Mouse (Mus musculus) lung, embryonic 14.5 days (tissue): ENCODE measurements at regions not wholly inside any gene's neighbourhood (a gene's known extent, or its start where the extent isn't known, plus 50 kb on each side); places are given as distances from the start of the nearest gene placed in this dataset.

Experiments
- ATAC-seq: fragments of 200-750 bp; cut with Nextera tagmentation; 2 replicates; pipeline ENCODE4 v1.8.0; 2017; ENCODE audit warnings: mild to moderate bottlenecking, moderate TSS enrichment, moderate library complexity; ENCODE audit not compliant: insufficient read depth
- DNase-seq: peaks from one replicate; pipeline ENCODE4 v3.0.0-alpha.2; 2015
- H3K27ac ChIP-seq: fragments of 300-500 bp; sonication (generic); 2 replicates; pipeline ENCODE4 v1.5.1; 2014; ENCODE audit warnings: low read depth, mild to moderate bottlenecking, moderate library complexity
- H3K27me3 ChIP-seq: fragments of 300-500 bp; sonication (generic); 2 replicates; pipeline ENCODE4 v1.6.1; 2014; ENCODE audit warnings: low read length, control low read depth; ENCODE audit not compliant: insufficient read depth
- H3K36me3 ChIP-seq: fragments of 300-500 bp; sonication (generic); 2 replicates; pipeline ENCODE4 v1.6.1; 2014; ENCODE audit warnings: control low read depth; ENCODE audit not compliant: insufficient read depth
- H3K4me1 ChIP-seq: fragments of 300-500 bp; sonication (generic); 2 replicates; pipeline ENCODE4 v1.6.1; 2014; ENCODE audit warnings: antibody characterized with exemption, control low read depth; ENCODE audit not compliant: insufficient read depth
- H3K4me2 ChIP-seq: fragments of 300-500 bp; sonication (generic); 2 replicates; pipeline ENCODE4 v1.6.1; 2014; ENCODE audit warnings: mild to moderate bottlenecking
- H3K4me3 ChIP-seq: fragments of 300-500 bp; sonication (generic); 2 replicates; pipeline ENCODE4 v1.5.1; 2014; ENCODE audit warnings: low read depth, low read length
- H3K9ac ChIP-seq: fragments of 300-500 bp; sonication (generic); 2 replicates; pipeline ENCODE4 v1.6.1; 2014
- H3K9me3 ChIP-seq: fragments of 300-500 bp; sonication (generic); 2 replicates; pipeline ENCODE4 v1.6.1; 2016; ENCODE audit warnings: low read depth, low read length, control low read depth
- CTCF ChIP-seq: IDR thresholded peaks from 2 replicates; pipeline ENCODE4 v1.5.1; 2016; ENCODE audit warnings: antibody characterized with exemption, low read depth
- WGBS: fragments of 180-500 bp; shearing (Covaris S2); extraction: QIAGEN DNeasy Blood & Tissue Kit; methylation state at CpG from one replicate; pipeline ENCODE4 v1.1.7; 2014; 5-methylcytosine and 5-hydroxymethylcytosine counted together

DNA sequence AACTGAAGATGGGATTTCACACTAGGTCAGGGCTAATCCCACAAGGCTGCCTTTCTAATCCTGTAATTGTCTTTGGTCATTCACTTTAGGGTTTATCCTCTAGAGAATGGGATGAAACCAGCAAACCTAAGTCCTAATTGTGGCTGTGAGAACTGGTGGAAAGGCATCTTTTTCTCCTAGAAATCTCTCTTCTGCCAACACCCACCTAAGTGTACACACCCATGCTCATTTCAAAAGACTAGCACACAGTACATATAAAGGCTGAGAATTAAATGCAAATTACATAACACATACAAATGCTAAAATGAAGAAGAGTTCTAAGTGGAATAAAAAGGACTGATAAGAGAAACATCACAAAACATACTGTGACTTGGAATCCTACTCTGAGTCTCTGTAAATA lies 579.5 kb downstream of the Eepd1 start:
- TF ChIP-seq CTCF, result no peak
- Histone ChIP-seq H3K27ac (no peak overlapping the region), H3K4me2 (no peak overlapping the region), H3K9me3 (no peaks in the 10 kb centered on the region), H3K4me1 (no peaks in the 10 kb centered on the region), H3K36me3 (no peaks in the 10 kb centered on the region), H3K4me3 (no peak overlapping the region), H3K27me3 (no peaks in the 10 kb centered on the region), H3K9ac (no peak overlapping the region)
- DNase-seq (no peak), ATAC-seq (no peak)

DNA sequence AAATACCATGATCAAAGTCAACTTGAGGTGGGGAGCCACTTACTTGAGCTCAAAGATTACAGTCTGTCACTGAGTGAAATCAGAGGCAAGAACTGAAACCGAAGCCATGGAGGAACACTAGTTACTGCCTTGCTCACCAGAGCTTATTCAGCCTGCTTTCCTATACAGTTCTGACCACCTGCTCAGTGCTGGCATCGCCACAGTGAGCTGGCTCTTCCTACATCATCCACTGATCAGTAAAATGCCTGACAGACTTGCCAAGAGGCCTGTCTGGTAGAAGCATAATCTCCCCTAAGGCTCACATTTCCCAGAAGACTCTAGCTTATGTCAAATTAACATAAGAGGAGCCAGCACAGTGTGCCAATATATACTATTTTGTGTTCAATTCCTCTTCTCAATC lies 595.7 kb downstream of the Eepd1 start:
- H3K4me3 ChIP-seq, result no peak overlapping the region
- WGBS, result 68% methylated on average over 2 of the region's 2 CpGs
- H3K36me3 ChIP-seq, result no peaks in the 10 kb centered on the region
- no peak overlapping the region for H3K9ac ChIP-seq
- no peaks in the 10 kb centered on the region for H3K27me3 ChIP-seq
- no peak overlapping the region for H3K27ac ChIP-seq
- no peak overlapping the region for H3K4me2 ChIP-seq
- DNase-seq, result no peak
- no peaks in the 10 kb centered on the region for H3K4me1 ChIP-seq
- H3K9me3 ChIP-seq, result no peaks in the 10 kb centered on the region
- no peak for ATAC-seq
- TF ChIP-seq CTCF, result no peak

DNA sequence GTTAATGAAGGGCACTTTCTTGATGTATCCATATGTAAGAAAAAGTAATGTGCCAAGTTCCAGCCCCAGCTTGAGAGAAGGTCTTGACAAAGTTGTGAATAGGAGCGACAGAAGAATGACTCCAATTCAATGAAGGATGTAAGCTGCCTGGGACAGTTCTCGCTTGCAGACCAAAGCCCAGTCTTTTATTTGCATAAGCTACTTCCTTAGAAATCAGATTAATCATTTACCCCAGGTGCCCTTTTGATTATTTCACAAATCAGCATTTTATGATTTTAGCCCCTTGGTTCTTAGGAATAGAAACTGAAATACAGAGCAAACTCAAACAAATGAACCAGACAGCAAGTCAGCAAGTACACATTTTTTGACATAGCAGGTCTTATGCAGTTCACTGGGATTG lies 605.2 kb downstream of the Eepd1 start:
- H3K4me3 ChIP-seq, result no peak overlapping the region
- no peak for TF ChIP-seq CTCF
- no peak overlapping the region for H3K9ac ChIP-seq
- WGBS, result 55% methylated on average over 2 of the region's 2 CpGs
- H3K4me2 ChIP-seq, result no peak overlapping the region
- no peaks in the 10 kb centered on the region for H3K4me1 ChIP-seq
- no peaks in the 10 kb centered on the region for H3K36me3 ChIP-seq
- no peaks in the 10 kb centered on the region for H3K9me3 ChIP-seq
- H3K27me3 ChIP-seq, result no peaks in the 10 kb centered on the region
- ATAC-seq (no peak), DNase-seq (no peak)
- H3K27ac ChIP-seq, result no peak overlapping the region

DNA sequence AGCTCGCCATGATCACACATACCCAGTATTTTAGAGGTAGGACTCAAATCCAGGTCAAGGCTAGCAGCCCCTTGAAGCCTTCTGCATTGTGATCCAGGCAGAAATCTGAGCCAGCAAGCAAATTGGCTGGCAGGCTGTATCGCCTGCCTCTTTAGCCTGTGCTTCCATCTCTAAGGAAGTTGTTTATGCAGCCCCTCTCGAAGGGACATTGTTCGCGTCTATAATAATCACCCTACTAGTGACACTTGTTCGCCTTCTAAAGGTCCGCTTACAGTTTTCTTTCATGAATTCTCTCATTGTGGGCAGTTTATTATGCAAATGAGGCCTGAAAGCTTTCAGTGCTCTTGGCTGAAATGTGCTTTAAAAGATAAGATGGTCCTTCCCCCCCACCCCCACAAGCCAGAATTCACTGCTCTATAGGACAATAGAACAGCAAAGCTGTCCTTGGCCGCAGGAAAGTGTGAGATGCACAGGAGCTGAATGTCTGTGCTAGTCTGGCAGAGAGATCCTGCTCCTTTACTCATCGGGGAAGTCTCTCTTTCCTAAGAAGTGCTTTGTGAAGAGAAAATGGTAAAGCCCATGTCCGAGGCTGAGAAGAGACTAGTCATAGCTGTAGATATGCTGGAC lies 610.8 kb downstream of the Eepd1 start:
- WGBS, result 82% methylated on average over 10 of the region's 10 CpGs
- H3K9me3 ChIP-seq, result no peaks in the 10 kb centered on the region
- H3K4me3 ChIP-seq, result no peak overlapping the region
- no peak for DNase-seq
- no peaks in the 10 kb centered on the region for H3K27me3 ChIP-seq
- no peaks in the 10 kb centered on the region for H3K4me1 ChIP-seq
- TF ChIP-seq CTCF, result no peak
- H3K9ac ChIP-seq, result no peak overlapping the region
- H3K36me3 ChIP-seq, result no peaks in the 10 kb centered on the region
- H3K27ac ChIP-seq, result no peak overlapping the region
- H3K4me2 ChIP-seq, result no peak overlapping the region
- no peak for ATAC-seq

DNA sequence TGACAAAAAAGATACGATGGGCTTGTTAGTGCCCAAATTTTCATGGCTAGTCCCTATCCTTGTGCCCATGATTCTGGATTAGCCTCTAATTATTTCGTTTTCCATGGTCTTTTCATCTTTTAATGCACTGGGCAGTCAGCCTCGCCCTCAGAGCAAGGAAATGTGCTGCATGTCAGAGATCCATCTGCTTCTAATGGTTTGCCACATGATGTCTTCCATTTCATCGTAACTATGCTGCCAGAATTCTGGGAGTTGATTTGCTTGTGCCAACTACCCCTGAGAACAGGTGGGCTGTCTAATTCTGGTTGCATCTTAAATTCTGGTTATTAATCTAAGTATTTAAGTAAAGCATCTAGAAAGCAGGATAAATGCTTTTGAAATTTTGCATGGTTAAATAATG lies 622.8 kb downstream of the Eepd1 start:
- H3K4me1 ChIP-seq, result no peaks in the 10 kb centered on the region

DNA sequence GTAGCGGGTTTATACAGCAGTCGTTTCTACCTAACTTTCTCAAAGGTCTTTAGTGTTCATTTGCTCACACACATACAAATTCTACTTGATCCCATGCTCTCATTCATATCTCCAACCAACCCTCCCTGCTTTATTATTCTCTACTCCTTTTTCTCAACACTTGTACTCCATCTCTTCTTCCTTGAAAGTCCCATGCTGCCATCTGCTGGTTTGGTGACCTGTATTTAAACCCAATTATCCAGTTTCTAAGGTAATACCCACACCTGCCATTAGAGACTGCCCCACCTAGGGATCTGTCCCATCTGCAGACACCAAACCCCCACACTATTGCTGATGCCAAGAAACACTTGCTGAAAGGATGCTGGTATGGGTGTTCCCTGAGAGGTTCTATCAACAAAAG lies 611.5 kb upstream of the B3gat1 start:
- H3K9me3 ChIP-seq, result no peaks in the 10 kb centered on the region
- DNase-seq, result peak; percentile 29
- WGBS, result 82% methylated on average over 2 of the region's 2 CpGs
- H3K36me3 ChIP-seq, result no peaks in the 10 kb centered on the region
- H3K4me3 ChIP-seq, result no peak overlapping the region
- H3K27me3 ChIP-seq, result no peaks in the 10 kb centered on the region
- ATAC-seq, result no peak
- peak; percentile 24; the same call in 1 of the 2 replicates for TF ChIP-seq CTCF
- H3K4me2 ChIP-seq, result no peak overlapping the region
- H3K27ac ChIP-seq, result no peak overlapping the region
- no peaks in the 10 kb centered on the region for H3K4me1 ChIP-seq
- no peak overlapping the region for H3K9ac ChIP-seq

More for the DNA sequence above, 622.8 kb downstream of the Eepd1 start:
- no peak overlapping the region for H3K4me2 ChIP-seq
- H3K9me3 ChIP-seq, result no peaks in the 10 kb centered on the region
- no peak for TF ChIP-seq CTCF
- ATAC-seq (no peak), DNase-seq (no peak)
- 63% methylated on average over 4 of the region's 4 CpGs for WGBS
- no peak overlapping the region for H3K4me3 ChIP-seq
- H3K27me3 ChIP-seq, result no peaks in the 10 kb centered on the region
- no peak overlapping the region for H3K9ac ChIP-seq
- no peaks in the 10 kb centered on the region for H3K36me3 ChIP-seq
- no peak overlapping the region for H3K27ac ChIP-seq

DNA sequence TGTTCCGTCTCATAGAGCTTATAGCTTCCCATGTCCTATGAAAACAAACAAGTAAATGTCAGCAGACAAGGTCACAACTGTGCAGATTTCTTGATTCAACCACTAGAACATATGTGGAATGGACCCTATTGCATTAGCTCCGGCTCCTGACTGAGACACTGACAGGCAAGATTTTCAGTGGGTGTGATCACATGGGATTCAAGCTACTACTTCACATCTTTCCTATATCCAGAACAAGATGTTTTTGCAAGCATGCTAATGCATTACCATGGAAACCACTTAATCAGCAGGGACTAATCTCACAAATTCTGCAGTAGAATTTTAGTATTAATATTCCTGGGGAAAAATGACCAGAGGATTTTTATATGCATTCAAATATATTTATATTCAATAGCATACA lies 598.9 kb upstream of the B3gat1 start:
- Histone ChIP-seq H3K36me3 (no peaks in the 10 kb centered on the region), H3K9ac (no peak overlapping the region), H3K27me3 (no peaks in the 10 kb centered on the region), H3K4me1 (no peaks in the 10 kb centered on the region), H3K9me3 (no peaks in the 10 kb centered on the region), H3K4me2 (no peak overlapping the region), H3K4me3 (no peak overlapping the region), H3K27ac (no peak overlapping the region)
- no peak for TF ChIP-seq CTCF
- DNase-seq (no peak), ATAC-seq (no peak)
- WGBS, result 81% methylated on average over 2 of the region's 2 CpGs
